Mouse (Mus musculus) spleen, postnatal 10 days (tissue): ENCODE measurements at regions not wholly inside any gene's neighbourhood (a gene's known extent, or its start where the extent isn't known, plus 50 kb on each side); places are given as distances from the start of the nearest gene placed in this dataset.
"Not testable (repeated sequence)": the region's sequence is repeated elsewhere in the genome, so short reads cannot be mapped to it uniquely, and the experiment has no call there.

Experiments used
- DNase-seq, 2 experiments: peaks; one replicate each; pipeline ENCODE4 v3.0.0; 2021 to 2022; ENCODE audit warnings: low spot score in 2 of 2

GRCm38 (mm10) chr1:47646681-47647080, 754.0 kb upstream of the Slc39a10 start:
- no peak for DNase-seq

GRCm38 (mm10) chr1:47606597-47606996, 713.9 kb upstream of the Slc39a10 start:
- no peak for DNase-seq

- no peak for DNase-seq
Observed at GRCm38 (mm10) chr1:47603989-47604360, 711.3 kb upstream of the Slc39a10 start.

- DNase-seq = no peak
Observed at GRCm38 (mm10) chr1:47603294-47603988, 710.8 kb upstream of the Slc39a10 start.

GRCm38 (mm10) chr1:47593641-47594040, 701.0 kb upstream of the Slc39a10 start:
- DNase-seq = not testable (repeated sequence)

- DNase-seq = no peak
Observed at GRCm38 (mm10) chr1:47545606-47546005, 653.0 kb upstream of the Slc39a10 start.

GRCm38 (mm10) chr1:47511426-47511825, 618.8 kb upstream of the Slc39a10 start:
- no peak for DNase-seq

- DNase-seq = no peak
Observed at GRCm38 (mm10) chr1:47507801-47508200, 615.1 kb upstream of the Slc39a10 start.

- no peak for DNase-seq
Observed at GRCm38 (mm10) chr1:47488581-47489204, 596.0 kb upstream of the Slc39a10 start.

- no peak for DNase-seq
Observed at GRCm38 (mm10) chr1:47486087-47486486, 593.4 kb upstream of the Slc39a10 start.

GRCm38 (mm10) chr1:47479059-47479458, 586.4 kb upstream of the Slc39a10 start:
- no peak for DNase-seq

GRCm38 (mm10) chr1:47466573-47467253, 574.1 kb upstream of the Slc39a10 start:
- DNase-seq = no peak

- DNase-seq = no peak
Observed at GRCm38 (mm10) chr1:47448737-47449489, 556.3 kb upstream of the Slc39a10 start.

- DNase-seq = no peak
Observed at GRCm38 (mm10) chr1:47448070-47448469, 555.4 kb upstream of the Slc39a10 start.

GRCm38 (mm10) chr1:47446021-47446420, 553.4 kb upstream of the Slc39a10 start:
- no peak for DNase-seq

- no peak for DNase-seq
Observed at GRCm38 (mm10) chr1:47432829-47433228, 540.2 kb upstream of the Slc39a10 start.

GRCm38 (mm10) chr1:47405164-47405563, 512.5 kb upstream of the Slc39a10 start:
- no peak for DNase-seq

GRCm38 (mm10) chr1:47386579-47386978, 493.9 kb upstream of the Slc39a10 start:
- DNase-seq = no peak

- DNase-seq = no peak
Observed at GRCm38 (mm10) chr1:47378795-47379194, 486.1 kb upstream of the Slc39a10 start.

GRCm38 (mm10) chr1:47339718-47340439, 447.2 kb upstream of the Slc39a10 start:
- no peak for DNase-seq

GRCm38 (mm10) chr1:47310572-47311075, 418.0 kb upstream of the Slc39a10 start:
- DNase-seq = no peak
